Mouse (Mus musculus): ENCODE results near the gene Tbl1x. TPM values are rescaled to one million over a fixed set of nuclear protein-coding genes. Genes with fewer than 3 reads are reported as not detected.
A peak's percentile ranks its signal among the peaks of the same experiment; 100 is the strongest.

Gene Tbl1x
- total and polyA plus RNA-seq, 3 experiments = 14.7 to 32.5 (median 30.7) TPM

DNA sequence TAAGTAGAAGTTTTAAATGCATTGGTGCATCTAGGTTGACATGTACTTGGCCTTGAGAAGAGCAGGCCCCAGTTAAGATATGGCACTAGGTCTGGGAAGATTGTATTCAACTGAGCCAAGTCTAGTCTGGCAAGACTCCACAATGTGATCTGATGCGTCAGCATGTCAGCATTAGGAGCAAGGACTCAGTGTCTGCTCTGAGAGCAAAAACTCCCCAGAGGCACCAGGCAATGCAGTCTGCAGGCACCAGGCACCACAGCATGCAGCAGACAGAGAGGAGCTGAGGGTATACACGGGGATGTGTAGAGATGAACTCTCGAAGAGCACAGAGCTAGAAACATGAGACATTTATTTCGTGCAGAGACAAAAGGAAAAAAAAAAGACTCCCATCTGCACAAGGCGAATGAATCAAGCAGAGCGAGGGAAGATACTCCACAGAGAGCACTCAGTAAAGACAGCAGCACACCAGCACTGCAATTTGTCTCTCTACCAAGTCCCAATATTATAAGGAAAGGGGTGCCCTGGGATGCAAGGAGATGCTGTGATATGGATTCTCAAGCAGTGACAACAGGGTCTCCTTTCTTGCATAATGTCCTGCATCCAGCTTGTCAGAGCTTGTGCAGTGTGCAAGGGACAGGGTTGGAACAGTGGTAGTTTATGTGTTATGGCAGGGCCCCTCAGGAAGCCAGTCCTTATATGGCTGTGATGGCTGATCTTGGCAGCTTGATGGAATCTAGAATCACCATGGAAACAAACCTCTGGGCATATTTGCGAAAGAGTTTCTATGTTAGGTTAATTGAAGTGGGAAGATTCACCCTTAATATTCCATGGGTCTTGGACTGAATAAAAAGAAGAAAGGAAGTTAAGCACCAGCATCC lies 22.7 kb upstream of the Tbl1x start:
- H3K9ac ChIP-seq (ENCODE audit: low read depth, low read length) = no peak overlapping the region
- H3K36me3 ChIP-seq (ENCODE audit: control insufficient read depth, insufficient read depth, low read length) = no peaks in the 10 kb centered on the region
- peaks cover 2% of the 10 kb centered on the region for H3K4me1 ChIP-seq (ENCODE audit: control insufficient read depth, insufficient read depth, low read length)
- H3K27ac ChIP-seq = no peak overlapping the region
- intact Hi-C loops (cut with DNase I) = no loop called here
- DNase-seq = peak; percentile 32 to 46
- no peaks in the 10 kb centered on the region for H3K27me3 ChIP-seq (ENCODE audit: control insufficient read depth, insufficient read depth, low read length)
- H3K79me2 ChIP-seq (replicated peaks; ENCODE audit: control insufficient read depth, insufficient read depth, low read length) = no peaks in the 10 kb centered on the region
- TF ChIP-seq EP300 (IDR thresholded peaks at IDR 0.05; ENCODE audit: insufficient read depth, low read depth, low read length) (no peak), CTCF (IDR thresholded peaks at IDR 0.05) (no peak), POLR2A (IDR thresholded peaks at IDR 0.05; ENCODE audit: insufficient read depth, low read depth, low read length) (no peak)
- WGBS = 50% methylated on average over 7 of the region's 7 CpGs
- no peak overlapping the region for H3K4me3 ChIP-seq

DNA sequence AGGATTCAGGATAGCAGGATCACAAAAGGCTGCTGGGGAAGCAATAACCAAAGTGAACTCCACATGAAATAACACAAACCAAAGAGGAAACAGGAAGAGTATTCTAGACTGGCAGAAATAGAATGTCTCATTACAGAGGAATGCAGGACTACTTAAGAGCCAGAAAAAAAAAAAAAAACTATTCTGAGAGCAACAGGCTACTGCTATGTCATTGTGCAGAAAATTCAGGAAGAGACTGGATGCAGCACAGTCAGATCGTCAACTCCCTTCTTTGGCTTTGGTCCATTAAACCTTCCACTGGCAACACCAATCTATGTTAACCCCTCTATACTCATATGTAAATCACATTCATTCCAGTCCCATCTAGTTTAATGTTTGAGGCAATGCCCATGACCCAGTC lies 20.7 kb upstream of the Tbl1x start:
- Histone ChIP-seq H3K9ac (ENCODE audit: low read depth, low read length) (no peak overlapping the region), H3K79me2 (replicated peaks; ENCODE audit: control insufficient read depth, insufficient read depth, low read length) (no peaks in the 10 kb centered on the region), H3K36me3 (ENCODE audit: control insufficient read depth, insufficient read depth, low read length) (no peaks in the 10 kb centered on the region), H3K27ac (no peak overlapping the region; the same call in 1 of the 2 replicates), H3K27me3 (ENCODE audit: control insufficient read depth, insufficient read depth, low read length) (no peaks in the 10 kb centered on the region), H3K4me1 (ENCODE audit: control insufficient read depth, insufficient read depth, low read length) (peaks cover 2% of the 10 kb centered on the region), H3K4me3 (no peak overlapping the region)
- no peak for TF ChIP-seq EP300 (IDR thresholded peaks at IDR 0.05; ENCODE audit: insufficient read depth, low read depth, low read length)
- TF ChIP-seq POLR2A (IDR thresholded peaks at IDR 0.05; ENCODE audit: insufficient read depth, low read depth, low read length) = no peak
- TF ChIP-seq CTCF (IDR thresholded peaks at IDR 0.05) = no peak
- intact Hi-C loops (cut with DNase I) = no loop called here
- WGBS = 27% methylated on average over 1 of the region's 1 CpGs
- no peak for DNase-seq

DNA sequence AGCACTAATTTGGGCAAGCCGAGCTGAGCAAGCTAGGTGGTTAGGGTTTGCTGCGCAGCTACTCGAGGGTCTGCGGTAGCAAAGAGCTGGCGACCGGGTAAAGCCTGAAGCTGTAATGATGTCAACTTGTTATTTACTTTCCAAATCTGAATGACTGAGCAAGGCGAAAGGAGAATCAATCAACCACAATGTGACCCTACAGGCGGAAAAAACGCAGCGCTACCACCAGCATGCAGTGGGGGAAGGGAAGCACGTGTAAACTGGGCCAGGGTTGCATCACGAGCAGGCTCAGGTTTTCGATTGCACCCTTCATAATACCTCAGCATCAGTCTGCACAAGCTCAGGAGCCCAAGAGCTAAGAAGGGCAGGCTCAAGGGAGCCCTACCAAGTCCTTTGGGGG lies 1.7 kb upstream of the Tbl1x start:
- 16% methylated on average over 13 of the region's 13 CpGs for WGBS
- Histone ChIP-seq H3K4me1 (ENCODE audit: control insufficient read depth, insufficient read depth, low read length) (peaks cover 1% of the 10 kb centered on the region), H3K27ac (peak overlapping the region; percentile 89), H3K4me3 (0 out of 2 replicates have a peak overlapping the region, but pooled peaks have one; percentile 3), H3K36me3 (ENCODE audit: control insufficient read depth, insufficient read depth, low read length) (no peaks in the 10 kb centered on the region), H3K79me2 (replicated peaks; ENCODE audit: control insufficient read depth, insufficient read depth, low read length) (no peaks in the 10 kb centered on the region), H3K27me3 (ENCODE audit: control insufficient read depth, insufficient read depth, low read length) (no peaks in the 10 kb centered on the region), H3K9ac (ENCODE audit: low read depth, low read length) (no peak overlapping the region)
- peak; percentile 83 to 89 for DNase-seq
- intact Hi-C loops (cut with DNase I) = loop anchor here (1.0 to 10.0 kb wide), 4 partner anchors 76 to 213 kb away; no protein-coding TSS in a partner anchor
- 0 out of 2 replicates have a peak, but pooled peaks have one; percentile 35 for TF ChIP-seq POLR2A (IDR thresholded peaks at IDR 0.05; ENCODE audit: insufficient read depth, low read depth, low read length)
- no peak for TF ChIP-seq CTCF (IDR thresholded peaks at IDR 0.05)
- peak; percentile 99 for TF ChIP-seq EP300 (IDR thresholded peaks at IDR 0.05; ENCODE audit: insufficient read depth, low read depth, low read length)

DNA sequence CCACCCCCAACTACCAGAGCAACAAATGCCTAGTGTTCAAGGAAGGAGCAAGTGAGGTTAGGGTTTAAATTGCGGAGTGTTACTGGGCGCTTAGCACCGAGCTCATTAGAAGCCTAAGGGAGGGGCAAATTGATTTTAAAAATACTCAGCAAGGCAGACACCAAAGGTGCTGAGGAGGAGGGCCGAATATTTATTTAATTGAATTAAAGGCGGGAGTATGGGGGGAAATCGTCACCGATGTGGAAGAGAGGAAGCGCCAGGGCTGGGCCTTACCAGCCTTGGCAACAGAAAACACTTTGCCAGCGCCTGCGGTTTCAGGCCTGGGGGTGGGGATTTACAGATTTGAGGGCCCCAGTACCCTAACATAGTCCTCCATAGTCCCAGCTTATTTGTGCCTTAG lies 1.0 kb upstream of the Tbl1x start:
- Histone ChIP-seq H3K36me3 (ENCODE audit: control insufficient read depth, insufficient read depth, low read length) (no peaks in the 10 kb centered on the region), H3K27ac (peak overlapping the region; percentile 89), H3K9ac (ENCODE audit: low read depth, low read length) (no peak overlapping the region), H3K79me2 (replicated peaks; ENCODE audit: control insufficient read depth, insufficient read depth, low read length) (no peaks in the 10 kb centered on the region), H3K4me1 (ENCODE audit: control insufficient read depth, insufficient read depth, low read length) (peaks cover 1% of the 10 kb centered on the region), H3K4me3 (no peak overlapping the region), H3K27me3 (ENCODE audit: control insufficient read depth, insufficient read depth, low read length) (no peaks in the 10 kb centered on the region)
- intact Hi-C loops (cut with DNase I) = loop anchor here (1.0 to 10.0 kb wide), 6 partner anchors 38 to 213 kb away; no protein-coding TSS in a partner anchor
- peak; percentile 25 to 31 for DNase-seq
- TF ChIP-seq EP300 (IDR thresholded peaks at IDR 0.05; ENCODE audit: insufficient read depth, low read depth, low read length) (no peak), POLR2A (IDR thresholded peaks at IDR 0.05; ENCODE audit: insufficient read depth, low read depth, low read length) (no peak), CTCF (IDR thresholded peaks at IDR 0.05) (no peak)
- WGBS = 22% methylated on average over 10 of the region's 10 CpGs

DNA sequence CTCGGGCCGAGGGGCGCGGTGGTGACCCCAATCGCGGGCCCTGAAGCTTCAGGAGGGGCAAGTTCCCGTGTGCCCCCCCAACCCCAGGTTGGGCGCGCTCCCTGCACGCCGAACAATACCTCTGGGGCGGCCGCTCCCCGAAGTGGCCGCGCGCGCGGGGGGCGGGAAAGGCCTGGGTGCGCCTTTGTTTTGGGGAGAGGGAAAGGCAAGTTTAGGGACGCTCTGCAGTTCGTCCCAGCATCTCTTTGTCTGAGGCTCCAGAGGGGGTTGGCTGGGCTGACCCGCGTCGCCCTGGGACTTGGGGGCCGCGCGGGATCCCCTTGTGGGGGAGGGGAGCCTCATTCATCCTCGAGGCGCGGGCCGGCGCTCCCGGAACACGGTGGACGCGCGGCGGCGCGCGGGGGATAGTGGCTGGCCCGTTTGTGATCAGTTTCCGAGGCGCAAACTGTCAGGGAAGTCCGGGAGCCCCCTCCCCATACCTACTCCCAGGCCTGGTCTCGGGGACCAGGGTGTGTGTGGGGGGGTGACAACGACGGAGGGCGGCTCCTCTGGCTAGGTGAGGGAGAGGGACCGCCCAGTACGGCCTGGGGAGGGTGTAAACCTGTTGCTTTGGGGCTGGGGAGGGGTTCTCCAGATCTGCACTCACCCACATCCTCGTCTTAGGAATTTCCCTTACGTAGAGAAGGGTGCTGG lies 634 bp downstream of the Tbl1x start:
- Histone ChIP-seq H3K27ac (peak overlapping the region; percentile 89), H3K36me3 (ENCODE audit: control insufficient read depth, insufficient read depth, low read length) (peaks cover 2% of the 10 kb centered on the region; the same call in 1 of the 2 replicates), H3K9ac (ENCODE audit: low read depth, low read length) (peak overlapping the region; percentile 100), H3K4me1 (ENCODE audit: control insufficient read depth, insufficient read depth, low read length) (peaks cover 3% of the 10 kb centered on the region), H3K79me2 (replicated peaks; ENCODE audit: control insufficient read depth, insufficient read depth, low read length) (no peaks in the 10 kb centered on the region), H3K4me3 (peak overlapping the region; percentile 79), H3K27me3 (ENCODE audit: control insufficient read depth, insufficient read depth, low read length) (no peaks in the 10 kb centered on the region)
- DNase-seq = peak; percentile 59 to 68
- TF ChIP-seq EP300 (IDR thresholded peaks at IDR 0.05; ENCODE audit: insufficient read depth, low read depth, low read length) (no peak), POLR2A (IDR thresholded peaks at IDR 0.05; ENCODE audit: insufficient read depth, low read depth, low read length) (no peak), CTCF (IDR thresholded peaks at IDR 0.05) (no peak)
- intact Hi-C loops (cut with DNase I) = loop anchor here (2.0 to 5.0 kb wide), 2 partner anchors 36 to 69 kb away; no protein-coding TSS in a partner anchor
- WGBS = 16% methylated on average over 55 of the region's 55 CpGs
